Mouse (Mus musculus) embryo, embryonic 10.5 days (tissue): ENCODE measurements at regions not wholly inside any gene's neighbourhood (a gene's known extent, or its start where the extent isn't known, plus 50 kb on each side); places are given as distances from the start of the nearest gene placed in this dataset.
"Not testable (repeated sequence)": the region's sequence is repeated elsewhere in the genome, so short reads cannot be mapped to it uniquely, and the experiment has no call there.

ENCODE experiments used
- DNase-seq: peaks from one replicate; pipeline ENCODE4 v3.0.0-alpha.2; 2015; ENCODE audit warnings: low spot score

DNA sequence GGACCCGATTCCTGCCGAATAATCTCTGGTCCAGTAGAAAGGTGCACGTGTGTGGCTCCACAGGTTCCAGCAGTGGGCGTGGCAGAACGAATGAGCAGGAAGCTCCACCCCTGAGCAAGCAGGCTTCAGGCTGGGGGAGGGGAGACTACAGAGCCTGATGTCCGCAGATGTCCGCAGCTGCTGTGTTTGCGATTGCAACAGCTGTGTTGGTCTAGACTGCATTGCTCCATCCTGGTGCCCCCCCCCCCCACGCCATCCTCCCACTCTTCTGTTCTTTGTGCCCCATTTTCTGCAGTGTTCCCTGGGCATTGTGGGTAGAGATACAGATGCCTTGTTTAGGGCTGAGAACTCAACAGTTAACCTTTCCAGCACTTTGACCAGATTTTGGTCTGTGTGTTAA is 150.3 kb upstream of the Trpc7 start:
- peak; percentile 19 for DNase-seq

DNA sequence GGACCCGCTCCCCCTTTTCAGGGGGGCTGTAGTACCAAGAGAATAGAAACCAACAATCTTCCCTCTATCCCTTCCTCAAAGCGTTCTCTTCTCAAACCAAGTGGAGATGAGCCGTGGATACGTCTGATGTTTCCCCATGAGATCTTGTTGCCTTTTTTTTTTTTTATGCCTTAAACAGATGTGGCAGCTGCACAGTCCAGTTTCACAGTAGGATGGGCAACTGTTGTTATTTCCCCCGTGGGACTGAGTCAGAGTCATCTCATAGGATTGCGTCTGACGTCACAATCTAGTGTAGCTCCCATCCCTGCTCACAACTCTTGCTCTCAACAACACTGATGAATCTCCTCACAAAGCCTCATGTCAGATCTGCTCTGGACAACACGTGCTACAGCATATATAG is 148.7 kb upstream of the Trpc7 start:
- no peak for DNase-seq

DNA sequence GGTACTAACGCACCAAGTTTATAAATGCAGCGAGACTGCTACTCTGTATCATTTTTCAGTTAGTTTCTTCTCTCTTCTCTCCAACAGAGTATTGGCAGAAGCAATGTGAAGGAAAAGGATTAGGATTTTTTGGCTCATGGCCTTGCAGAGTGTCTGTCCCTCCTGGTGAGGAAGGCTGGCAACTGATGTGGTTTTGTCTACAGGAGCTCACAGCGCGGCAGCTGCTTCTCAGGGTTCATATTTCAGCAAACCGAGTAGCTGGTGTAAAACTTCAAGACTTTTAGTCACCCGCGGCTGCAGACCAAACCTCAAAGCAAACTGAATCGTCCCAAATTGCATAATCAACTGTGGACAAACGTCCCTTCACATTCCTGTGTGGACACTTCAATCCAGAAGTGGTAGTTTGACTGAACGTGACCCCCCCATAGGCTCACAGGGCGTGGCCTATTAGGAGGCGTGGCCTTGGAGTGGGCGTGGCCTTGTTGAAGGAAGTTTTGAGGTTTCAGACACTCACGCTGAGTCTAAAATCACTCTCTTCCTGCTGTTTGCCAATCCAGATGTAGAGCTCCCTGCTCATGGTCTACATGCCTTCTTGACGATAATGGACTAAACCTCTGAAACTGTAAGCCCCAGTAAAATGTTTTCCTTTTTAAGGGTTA is 147.7 kb upstream of the Trpc7 start:
- no peak for DNase-seq

DNA sequence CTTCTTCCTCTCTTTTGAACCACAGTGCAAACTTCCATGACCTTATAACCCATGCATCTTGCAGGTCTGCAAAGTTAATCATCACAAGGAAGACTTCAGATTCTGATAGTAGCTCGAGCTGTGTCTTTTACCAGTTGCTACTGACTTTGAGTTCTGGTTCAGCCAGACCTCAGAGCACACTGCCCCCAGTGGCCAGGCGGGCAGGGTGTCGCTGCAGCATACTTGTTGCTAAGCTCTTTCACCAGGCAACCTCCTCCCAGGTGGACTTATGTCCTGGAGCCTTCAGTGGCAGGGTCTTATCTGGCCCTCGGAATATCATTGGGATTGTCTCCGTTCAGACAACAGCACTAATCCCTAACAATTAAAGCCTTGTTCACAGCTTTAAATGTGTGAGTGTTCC is 146.7 kb upstream of the Trpc7 start:
- no peak for DNase-seq

DNA sequence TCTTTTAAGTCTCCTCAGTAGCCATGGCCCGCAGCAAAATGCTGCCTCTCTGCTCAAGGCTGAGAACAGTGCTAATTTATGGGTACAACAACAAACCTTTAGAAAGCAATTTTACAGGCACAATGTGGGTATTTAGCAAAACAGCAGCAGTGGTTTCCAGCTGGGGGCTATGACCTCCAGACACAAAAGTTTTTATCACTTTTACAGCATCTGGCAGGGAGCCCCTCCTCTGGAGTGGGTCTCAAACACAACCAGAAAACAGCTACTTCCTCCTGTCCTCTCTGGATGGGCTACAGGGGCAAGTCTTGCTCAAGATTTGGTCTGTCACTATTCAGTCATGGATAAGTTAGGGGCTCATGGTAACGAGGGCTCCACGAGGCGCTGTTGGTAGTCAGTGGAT is 137.1 kb upstream of the Trpc7 start:
- DNase-seq, result peak; percentile 14

DNA sequence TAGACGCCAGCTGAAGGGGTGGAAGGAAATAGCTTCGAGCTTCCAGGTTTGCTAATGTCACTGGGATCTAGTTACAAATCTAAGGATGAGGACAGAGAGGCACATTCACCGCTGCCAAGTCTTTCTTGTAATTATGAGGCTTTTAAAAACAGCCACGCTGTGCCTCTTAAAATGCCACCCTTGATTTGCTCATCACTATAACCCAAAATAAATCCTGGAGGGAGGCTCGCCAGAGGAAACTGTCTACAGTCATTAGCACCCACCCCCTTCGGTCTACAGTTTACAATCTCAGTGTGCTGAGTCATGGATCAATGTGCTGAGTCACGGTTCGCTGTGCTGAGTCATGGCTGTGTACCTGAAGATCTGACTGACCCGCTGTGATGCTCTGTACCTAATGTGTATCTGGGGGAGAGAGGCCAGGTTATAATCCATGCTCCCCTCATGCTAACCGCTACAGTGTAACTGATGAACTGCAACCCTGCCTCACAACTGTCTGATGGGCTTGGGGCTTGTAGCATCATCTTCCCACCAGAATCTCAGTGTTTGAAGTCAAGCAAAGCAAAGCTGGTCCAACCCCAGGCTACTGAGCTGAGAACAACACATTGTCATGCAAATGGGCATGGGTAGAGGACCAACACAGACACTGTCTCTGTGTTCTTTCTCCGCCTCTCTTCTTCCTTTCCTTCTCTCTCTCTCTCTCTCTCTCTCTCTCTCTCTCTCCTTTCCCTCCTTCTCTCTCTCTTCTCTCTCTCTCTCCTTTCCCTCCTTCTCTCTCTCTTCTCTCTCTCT is 122.0 kb upstream of the Trpc7 start:
- DNase-seq, result no peak

DNA sequence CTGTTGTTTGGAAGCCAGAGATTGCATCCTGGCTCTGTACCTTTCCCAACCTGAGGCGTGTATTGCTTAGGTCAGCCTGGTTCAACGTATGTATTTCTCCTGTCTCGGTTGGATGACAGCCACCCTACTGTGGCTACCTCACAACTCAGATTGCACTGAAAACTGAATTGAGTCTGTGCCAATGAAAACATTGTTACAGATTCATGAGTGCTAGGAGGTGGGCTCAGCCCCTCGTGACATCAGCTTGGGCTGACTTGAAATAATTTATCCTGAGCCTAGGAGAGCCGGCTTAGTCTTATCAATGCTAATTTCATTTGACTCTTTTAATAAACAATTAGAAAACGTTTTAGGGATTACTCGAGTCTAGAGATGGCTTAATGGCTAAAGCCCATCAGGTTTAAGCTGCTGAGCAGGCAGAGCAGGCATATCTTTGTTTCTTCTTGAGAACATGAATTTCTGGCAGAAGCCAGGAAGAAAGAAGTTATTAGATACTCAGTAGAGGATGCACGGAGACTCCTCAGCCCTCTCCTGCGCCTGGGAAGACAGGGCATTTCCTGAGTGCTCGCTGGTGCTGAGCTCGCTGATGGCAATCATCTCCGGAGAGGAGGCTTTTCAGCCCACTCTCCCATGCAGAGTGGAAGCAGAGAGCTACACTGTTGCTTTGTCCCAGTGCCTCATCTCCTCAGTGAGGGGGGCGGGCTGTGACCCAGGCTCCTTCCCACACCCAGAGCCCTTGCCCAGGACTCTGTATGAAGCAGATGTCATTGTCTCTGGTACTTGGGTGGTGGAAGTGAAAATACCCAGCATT is 120.9 kb upstream of the Trpc7 start:
- DNase-seq, result no peak

DNA sequence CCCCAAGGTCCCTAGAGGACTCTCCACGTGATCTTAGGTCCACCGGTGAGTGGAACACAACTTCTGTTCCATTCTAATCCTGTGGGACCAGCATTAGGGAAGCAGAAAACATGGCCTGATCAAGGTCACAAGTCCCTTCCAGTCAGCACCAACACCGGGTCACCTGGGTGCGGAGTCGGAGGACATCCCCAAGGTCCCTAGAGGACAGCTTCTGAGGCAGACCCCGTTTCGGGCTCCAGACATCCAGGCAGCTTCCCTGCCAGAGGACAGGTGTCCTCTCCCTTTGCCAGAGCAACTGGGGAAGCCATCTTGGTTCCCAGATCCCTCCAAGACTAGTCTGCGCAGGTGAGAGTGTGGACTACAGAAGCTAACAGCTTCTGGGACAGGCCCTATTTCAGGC is 111.4 kb upstream of the Trpc7 start:
- not testable (repeated sequence) for DNase-seq

DNA sequence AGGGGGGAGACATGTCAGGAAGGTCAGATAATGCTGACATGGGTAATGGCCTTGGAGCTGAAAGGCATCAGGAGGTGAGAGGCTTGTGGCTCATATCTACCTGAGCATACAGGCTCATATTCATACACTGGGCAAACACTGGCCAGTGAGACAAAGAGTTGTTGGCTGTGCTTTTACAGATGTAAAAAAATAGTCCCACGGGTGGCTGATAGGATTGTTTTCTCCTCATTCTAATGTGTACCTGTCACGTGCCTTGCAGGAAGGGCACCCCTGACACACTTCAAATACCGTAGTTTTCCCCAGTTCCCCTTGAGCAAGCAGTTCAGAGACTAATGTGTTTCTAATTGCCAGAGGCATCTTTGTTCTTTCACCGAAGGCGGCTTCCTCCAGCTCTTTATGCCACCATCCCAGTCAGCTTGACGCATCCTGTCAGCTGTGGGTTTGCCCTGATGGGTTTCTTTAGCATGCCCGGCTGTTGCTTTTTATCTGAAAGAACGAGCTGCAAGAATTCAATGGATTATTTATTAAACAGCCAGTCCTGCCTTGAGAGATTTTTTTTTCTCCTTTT is 107.9 kb upstream of the Trpc7 start:
- DNase-seq, result peak; percentile 15

DNA sequence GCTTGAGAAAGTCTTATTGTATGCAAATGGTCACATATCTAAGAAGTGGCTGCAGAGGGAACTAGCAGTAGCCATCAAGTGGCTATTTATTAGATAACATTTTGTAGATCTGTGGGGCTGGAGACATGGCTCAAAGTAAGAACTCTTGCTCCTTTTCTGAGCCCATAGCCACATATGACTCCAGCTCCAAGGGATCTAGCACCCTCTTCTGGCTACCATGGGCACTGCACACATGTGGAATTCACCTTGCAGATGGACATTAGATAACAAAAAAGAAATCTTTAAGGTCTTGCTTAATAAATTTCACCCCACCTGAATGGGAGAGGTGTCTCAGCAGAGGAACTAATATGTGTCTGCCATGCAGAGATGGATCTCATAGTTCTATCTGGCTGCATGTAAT is 96.2 kb upstream of the Trpc7 start:
- peak; percentile 48 for DNase-seq

DNA sequence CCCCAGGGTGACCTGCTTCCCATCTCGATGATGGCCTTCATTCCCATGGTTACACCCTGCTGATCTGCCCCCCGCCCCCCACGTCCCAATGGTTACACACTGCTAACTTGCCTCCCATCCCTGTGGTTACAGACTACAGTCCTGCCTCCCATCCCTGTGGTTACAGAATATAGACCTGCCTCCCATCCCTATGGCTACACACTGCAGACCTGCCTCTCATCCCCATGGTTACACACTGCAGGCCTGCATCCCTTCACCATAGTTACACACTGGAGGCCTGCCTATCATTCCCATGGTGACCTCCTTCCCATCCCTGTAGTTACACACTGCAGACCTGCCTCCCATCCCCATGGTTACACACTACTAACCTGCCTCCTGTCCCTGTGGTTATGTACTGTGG is 78.3 kb upstream of the Trpc7 start:
- no peak for DNase-seq

DNA sequence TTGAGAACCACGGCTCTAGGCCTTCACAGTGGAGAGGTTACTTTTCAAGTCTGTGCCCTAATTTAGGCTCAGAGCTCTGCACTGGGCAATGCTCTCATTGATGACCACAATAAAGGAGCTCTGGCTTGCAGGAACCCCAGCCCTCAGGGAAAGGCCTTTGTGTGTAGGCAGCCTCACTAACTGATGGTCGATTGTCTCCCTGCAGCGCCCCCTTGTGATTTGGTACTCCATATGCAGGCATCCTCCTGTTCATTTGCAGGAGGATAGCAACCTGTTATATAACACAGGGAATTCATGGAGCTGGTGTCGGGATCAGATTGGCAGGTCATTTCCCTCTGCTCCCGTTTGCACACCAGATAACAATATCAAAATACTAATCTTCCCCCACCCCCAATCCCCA is 59.6 kb upstream of the Trpc7 start:
- DNase-seq, result peak; percentile 40

DNA sequence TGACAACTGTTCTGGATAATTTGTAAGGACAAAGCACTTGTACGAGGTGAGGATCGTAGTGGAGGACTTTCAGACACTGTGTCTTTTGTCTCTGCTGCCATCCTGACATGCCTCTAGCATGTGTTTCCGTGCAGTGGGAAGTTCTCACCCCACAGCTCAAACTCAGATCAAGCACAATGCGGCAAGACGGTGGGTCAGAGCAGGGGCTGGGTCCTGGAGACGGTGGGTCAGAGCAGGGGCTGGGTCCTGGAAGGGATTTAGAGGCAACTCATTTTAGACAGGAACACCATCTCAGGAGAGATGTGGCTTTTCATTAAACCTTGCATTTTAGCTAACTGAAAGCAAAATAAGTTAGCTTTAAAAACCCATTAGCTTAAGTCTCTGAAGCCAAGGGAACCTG is 52.3 kb upstream of the Trpc7 start:
- no peak for DNase-seq

DNA sequence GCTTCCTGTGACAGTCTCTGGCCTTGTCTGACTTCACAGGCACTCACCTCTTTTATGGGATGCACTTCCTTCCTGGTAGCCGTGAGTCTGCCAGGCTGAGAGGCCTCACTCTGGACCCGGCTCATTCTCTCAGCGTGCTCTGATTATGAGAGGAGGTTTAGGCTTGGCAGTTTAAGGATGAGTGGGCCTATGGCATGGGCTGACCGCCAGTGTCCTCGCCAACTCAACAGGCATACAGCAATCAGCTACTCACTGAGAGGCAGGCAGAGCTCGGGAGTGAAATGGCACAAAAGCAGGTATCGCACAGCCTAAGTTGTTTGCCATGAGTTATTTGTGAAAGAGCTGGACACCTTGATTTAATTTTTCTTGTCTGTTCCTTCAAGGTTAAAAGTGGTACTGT is 51.5 kb upstream of the Trpc7 start:
- DNase-seq, result no peak
